Mouse (Mus musculus) myocyte (in vitro differentiated cells): ENCODE data around the gene Atl2. TPM values are rescaled to one million over a fixed set of nuclear protein-coding genes. Genes with fewer than 3 reads are reported as not detected.

Experiments
- H3K27me3 ChIP-seq: one replicate; pipeline ENCODE4 v1.6.1; 2011; ENCODE audit not compliant: control insufficient read depth, insufficient read depth, insufficient read length
- H3K36me3 ChIP-seq: one replicate; pipeline ENCODE4 v1.6.1; 2011; ENCODE audit not compliant: control insufficient read depth, insufficient read depth
- H3K4me2 ChIP-seq: one replicate; pipeline ENCODE4 v1.6.1; 2011; ENCODE audit warnings: low read depth, control low read depth
- H3K4me3 ChIP-seq: one replicate; pipeline ENCODE4 v1.5.1; 2011; ENCODE audit warnings: mild to moderate bottlenecking, control low read depth, moderate library complexity
- H3K79me2 ChIP-seq: one replicate; pipeline ENCODE4 v1.6.1; 2011; ENCODE audit not compliant: control insufficient read depth, insufficient read depth
- H3ac ChIP-seq: one replicate; pipeline ENCODE4 v1.6.1; 2011; ENCODE audit not compliant: control insufficient read depth, insufficient read length
- CEBPB ChIP-seq: IDR thresholded peaks from 2 replicates; pipeline ENCODE4 v1.6.1; 2011; ENCODE audit warnings: mild to moderate bottlenecking, moderate library complexity; ENCODE audit not compliant: poor library complexity, insufficient read depth, severe bottlenecking
- E2F4 ChIP-seq: IDR thresholded peaks from one replicate; pipeline ENCODE4 v1.6.1; 2011; ENCODE audit warnings: mild to moderate bottlenecking, control low read depth, moderate library complexity; ENCODE audit not compliant: insufficient read depth
- MAX ChIP-seq: IDR thresholded peaks from one replicate; pipeline ENCODE4 v1.6.1; 2011; ENCODE audit warnings: low read depth, mild to moderate bottlenecking, control low read depth
- MYOD1 ChIP-seq, 3 experiments: IDR thresholded peaks; one replicate each; pipeline ENCODE4 v1.6.1; 2011; ENCODE audit warnings: control low read depth in 2 of 3, low read depth in 2 of 3, mild to moderate bottlenecking in 2 of 3, moderate library complexity in 1 of 3; ENCODE audit not compliant: insufficient read length in 2 of 3, control insufficient read depth in 1 of 3
- MYOG ChIP-seq, 3 experiments: IDR thresholded peaks; one replicate each; pipeline ENCODE4 v1.6.1; 2011; ENCODE audit warnings: control low read depth in 2 of 3, low read depth in 2 of 3, mild to moderate bottlenecking in 2 of 3; ENCODE audit not compliant: insufficient read length in 2 of 3, control insufficient read depth in 1 of 3, insufficient read depth in 1 of 3
- POLR2A ChIP-seq: IDR thresholded peaks from one replicate; pipeline ENCODE4 v1.6.1; 2011; ENCODE audit warnings: low read depth, mild to moderate bottlenecking, control low read depth, moderate library complexity; ENCODE audit not compliant: insufficient read length
- POLR2AphosphoS2 ChIP-seq: IDR thresholded peaks from one replicate; pipeline ENCODE4 v1.6.1; 2011; ENCODE audit warnings: low read depth, control low read depth; ENCODE audit not compliant: insufficient read length
- REST ChIP-seq: IDR thresholded peaks from one replicate; pipeline ENCODE4 v1.6.1; 2011; ENCODE audit warnings: mild to moderate bottlenecking, control low read depth, moderate library complexity; ENCODE audit not compliant: insufficient read depth, insufficient read length
- SRF ChIP-seq: IDR thresholded peaks from one replicate; pipeline ENCODE4 v1.6.1; 2011; ENCODE audit warnings: low read depth; ENCODE audit not compliant: control insufficient read depth, insufficient read length
- TCF12 ChIP-seq: IDR thresholded peaks from one replicate; pipeline ENCODE4 v1.6.1; 2011; ENCODE audit warnings: mild to moderate bottlenecking, control low read depth; ENCODE audit not compliant: poor library complexity, insufficient read depth, severe bottlenecking
- TCF3 ChIP-seq: IDR thresholded peaks from one replicate; pipeline ENCODE4 v1.6.1; 2011; ENCODE audit warnings: low read depth, control low read depth; ENCODE audit not compliant: insufficient read length
- USF1 ChIP-seq: IDR thresholded peaks from one replicate; pipeline ENCODE4 v1.6.1; 2011; ENCODE audit warnings: low read depth, mild to moderate bottlenecking, control low read depth, moderate library complexity
- polyA plus RNA-seq: library from polyadenylated mRNA; unstranded; fragments of >200 nt; fragmentation: generic; extraction: Trizol; gene quantifications from one replicate; pipeline ENCODE4 v1.2.1, GENCODE M21; 2012; ENCODE audit warnings: missing spikeins

Gene Atl2
- polyA plus RNA-seq, 1 experiment = 13.9 TPM

- H3K4me2 ChIP-seq = no peak overlapping the region
- H3ac ChIP-seq = no peak overlapping the region
- H3K36me3 ChIP-seq = no peaks in the 10 kb centered on the region
- H3K4me3 ChIP-seq = no peak overlapping the region
- no peaks in the 10 kb centered on the region for H3K27me3 ChIP-seq
- no peaks in the 10 kb centered on the region for H3K79me2 ChIP-seq
- no peak for TF ChIP-seq POLR2AphosphoS2
- TF ChIP-seq TCF3 = no peak
- no peak for TF ChIP-seq E2F4
- no peak for TF ChIP-seq CEBPB
- TF ChIP-seq SRF = no peak
- no peak for TF ChIP-seq USF1
- TF ChIP-seq MYOD1 (IDR thresholded peaks at IDR 0.05; ENCODE audit: control insufficient read depth in 1 of 3, insufficient read length in 2 of 3, low read depth in 2 of 3) = no peak
- TF ChIP-seq TCF12 = no peak
- no peak for TF ChIP-seq REST
- TF ChIP-seq MAX = no peak
- TF ChIP-seq MYOG (IDR thresholded peaks at IDR 0.05; ENCODE audit: control insufficient read depth in 1 of 3, insufficient read depth in 1 of 3, insufficient read length in 2 of 3, low read depth in 2 of 3) = no peak
- no peak for TF ChIP-seq POLR2A
These were observed 63.6 kb downstream of the Atl2 start for GRCm38 (mm10) chr17:79832284-79832683.

GRCm38 (mm10) chr17:79826482-79827034, 69.4 kb downstream of the Atl2 start:
- Histone ChIP-seq H3K4me2 (no peak overlapping the region), H3K4me3 (no peak overlapping the region), H3K36me3 (no peaks in the 10 kb centered on the region), H3ac (no peak overlapping the region), H3K79me2 (no peaks in the 10 kb centered on the region), H3K27me3 (no peaks in the 10 kb centered on the region)
- TF ChIP-seq SRF (no peak), MYOG (IDR thresholded peaks at IDR 0.05; ENCODE audit: control insufficient read depth in 1 of 3, insufficient read depth in 1 of 3, insufficient read length in 2 of 3, low read depth in 2 of 3) (no peak), CEBPB (no peak), E2F4 (no peak), MAX (no peak), TCF3 (no peak), POLR2AphosphoS2 (no peak), USF1 (no peak), MYOD1 (IDR thresholded peaks at IDR 0.05; ENCODE audit: control insufficient read depth in 1 of 3, insufficient read length in 2 of 3, low read depth in 2 of 3) (no peak), POLR2A (no peak), REST (no peak)

- Histone ChIP-seq H3K79me2 (no peaks in the 10 kb centered on the region), H3ac (no peak overlapping the region), H3K27me3 (no peaks in the 10 kb centered on the region), H3K4me3 (no peak overlapping the region), H3K36me3 (no peaks in the 10 kb centered on the region), H3K4me2 (peak overlapping the region; percentile 66)
- TF ChIP-seq MYOD1 (IDR thresholded peaks at IDR 0.05; ENCODE audit: control insufficient read depth in 1 of 3, insufficient read length in 2 of 3, low read depth in 2 of 3) (peak in 2 of 3 experiments; percentile 88 to 89), TCF3 (peak; percentile 48), POLR2A (no peak), CEBPB (0 out of 2 replicates have a peak, but pooled peaks have one; percentile 0), SRF (no peak), TCF12 (peak; percentile 50), USF1 (peak; percentile 66), MYOG (IDR thresholded peaks at IDR 0.05; ENCODE audit: control insufficient read depth in 1 of 3, insufficient read depth in 1 of 3, insufficient read length in 2 of 3, low read depth in 2 of 3) (peak; percentile 44 to 82 (median 72)), E2F4 (no peak)
These were observed 70.5 kb downstream of the Atl2 start for GRCm38 (mm10) chr17:79825241-79826030.

- Histone ChIP-seq H3K27me3 (no peaks in the 10 kb centered on the region), H3K4me3 (no peak overlapping the region), H3K36me3 (no peaks in the 10 kb centered on the region), H3ac (no peak overlapping the region), H3K4me2 (peak overlapping the region; percentile 66), H3K79me2 (no peaks in the 10 kb centered on the region)
- TF ChIP-seq MYOD1 (IDR thresholded peaks at IDR 0.05; ENCODE audit: control insufficient read depth in 1 of 3, insufficient read length in 2 of 3, low read depth in 2 of 3) (no peak), SRF (no peak), E2F4 (no peak), MYOG (IDR thresholded peaks at IDR 0.05; ENCODE audit: control insufficient read depth in 1 of 3, insufficient read depth in 1 of 3, insufficient read length in 2 of 3, low read depth in 2 of 3) (no peak), POLR2AphosphoS2 (no peak), POLR2A (no peak)
These were observed 71.5 kb downstream of the Atl2 start for GRCm38 (mm10) chr17:79824406-79824805.
